Mouse (Mus musculus): ENCODE measurements around the gene Scn2b. TPM values are rescaled to one million over a fixed set of nuclear protein-coding genes. Genes with fewer than 3 reads are reported as not detected.

Gene Scn2b
- polyA plus RNA-seq, 1 experiment from 2014 or later: 3.2 TPM

DNA sequence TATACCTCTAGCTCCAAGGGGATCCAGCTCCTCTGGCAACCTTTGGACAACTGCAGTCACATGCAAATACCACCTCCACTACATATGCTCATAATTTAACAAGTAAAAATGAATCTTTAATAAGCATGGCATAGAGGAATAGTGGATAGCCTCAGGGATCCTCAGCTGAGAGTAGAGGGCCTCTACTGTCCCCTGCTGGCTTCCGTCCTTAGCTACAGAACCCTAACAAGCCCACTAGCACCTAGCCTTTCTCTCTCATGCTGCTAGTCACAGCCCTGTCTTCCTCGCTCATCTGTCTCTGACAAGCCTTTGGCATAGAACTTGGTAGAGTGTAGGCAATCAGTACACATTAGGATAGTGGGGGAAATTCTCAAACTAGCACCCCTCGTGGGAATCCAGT lies 26.8 kb upstream of the Scn2b start:
- 75% methylated on average over 3 of the region's 3 CpGs for WGBS
- H3K4me3 ChIP-seq (ENCODE audit: low read depth, low read length): no peak overlapping the region

DNA sequence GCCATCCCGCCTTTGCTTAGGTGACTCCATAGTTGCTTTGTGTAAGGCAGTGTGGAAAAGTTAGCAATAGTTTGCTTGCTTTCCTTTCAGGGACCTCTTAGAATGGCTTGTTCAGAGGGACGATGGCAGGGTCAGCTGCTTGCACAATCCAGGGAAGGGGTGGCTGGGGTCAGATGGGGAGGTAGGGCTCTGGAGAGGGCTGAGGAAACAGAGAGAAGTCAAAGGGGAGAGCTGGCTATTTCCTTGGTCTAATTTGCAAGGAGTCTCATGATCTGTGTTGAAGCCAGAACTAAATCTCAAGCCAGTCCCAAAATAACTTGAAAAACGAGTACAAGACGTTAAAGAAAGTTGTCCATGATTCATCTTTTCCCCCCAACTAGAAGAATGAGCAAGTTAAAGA lies 24.9 kb upstream of the Scn2b start:
- 81% methylated on average over 4 of the region's 4 CpGs for WGBS
- no peaks in the 10 kb centered on the region; the same call in 1 of the 2 replicates for H3K27me3 ChIP-seq (ENCODE audit: control insufficient read depth, insufficient read depth, low read length)
- no peak overlapping the region for H3K9ac ChIP-seq (ENCODE audit: low read length)
- H3K4me3 ChIP-seq (ENCODE audit: low read depth, low read length): no peak overlapping the region
- no peak overlapping the region for H3K27ac ChIP-seq (ENCODE audit: low read depth, low read length)
- no peak for ATAC-seq (replicated peaks; ENCODE audit: low FRiP score)
- H3K4me1 ChIP-seq (replicated peaks; ENCODE audit: control insufficient read depth, insufficient read depth, low read length): no peaks in the 10 kb centered on the region
- H3K9me3 ChIP-seq (ENCODE audit: control insufficient read depth, low read length): no peaks in the 10 kb centered on the region
- H3K4me2 ChIP-seq (ENCODE audit: low read depth, low read length, severe bottlenecking): no peak overlapping the region
- H3K36me3 ChIP-seq (ENCODE audit: control insufficient read depth, insufficient read depth, low read length): no peaks in the 10 kb centered on the region
- no peak for DNase-seq (ENCODE audit: low spot score)

More for the DNA sequence above, 26.8 kb upstream of the Scn2b start:
- no peak overlapping the region for H3K9ac ChIP-seq (ENCODE audit: low read length)
- no peaks in the 10 kb centered on the region for H3K36me3 ChIP-seq (ENCODE audit: control insufficient read depth, insufficient read depth, low read length)
- H3K4me1 ChIP-seq (replicated peaks; ENCODE audit: control insufficient read depth, insufficient read depth, low read length): no peaks in the 10 kb centered on the region
- H3K27ac ChIP-seq (ENCODE audit: low read depth, low read length): no peak overlapping the region
- ATAC-seq (replicated peaks; ENCODE audit: low FRiP score): no peak
- H3K27me3 ChIP-seq (ENCODE audit: control insufficient read depth, insufficient read depth, low read length): no peaks in the 10 kb centered on the region
- no peak overlapping the region for H3K4me2 ChIP-seq (ENCODE audit: low read depth, low read length, severe bottlenecking)
- no peak for DNase-seq (ENCODE audit: low spot score)
- no peaks in the 10 kb centered on the region for H3K9me3 ChIP-seq (ENCODE audit: control insufficient read depth, low read length)

DNA sequence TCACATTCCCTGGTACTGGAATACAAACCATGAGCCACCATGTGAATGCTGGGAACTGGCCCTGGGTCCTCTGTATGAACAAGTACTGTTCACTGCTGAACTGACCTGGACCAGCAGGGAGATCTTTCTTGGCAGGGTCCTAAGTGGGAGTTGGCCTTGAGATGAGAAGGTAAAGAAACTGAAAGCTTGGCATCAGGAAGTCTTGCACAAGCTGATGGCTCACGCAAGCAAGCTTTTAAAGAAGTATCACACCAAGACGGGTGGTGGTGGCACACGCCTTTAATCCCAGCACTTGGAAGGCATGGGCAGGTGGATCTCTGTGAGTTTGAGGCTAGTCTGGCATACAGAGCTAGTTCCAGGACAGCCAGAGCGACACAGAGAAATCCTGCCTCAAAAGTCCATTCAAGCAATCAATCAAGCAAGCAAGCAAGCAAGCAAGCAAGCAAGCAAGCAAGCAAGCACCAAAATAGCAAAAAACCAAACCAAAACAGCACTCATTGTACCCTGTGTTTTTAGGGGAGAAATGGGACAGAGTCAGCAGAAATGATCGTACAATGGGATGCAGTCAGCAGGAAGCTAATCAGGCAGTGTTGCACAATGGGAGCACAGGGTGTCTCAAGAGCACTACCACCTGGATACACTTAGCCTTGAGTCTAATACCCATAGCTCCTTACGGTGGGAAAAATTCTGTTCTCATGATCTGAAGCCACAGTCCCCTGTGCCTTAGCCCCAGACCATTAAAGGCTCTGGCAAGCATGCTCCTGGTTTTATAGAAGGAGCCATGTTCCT lies 22.2 kb upstream of the Scn2b start:
- Histone ChIP-seq H3K9ac (ENCODE audit: low read length) (no peak overlapping the region), H3K4me2 (ENCODE audit: low read depth, low read length, severe bottlenecking) (no peak overlapping the region), H3K4me1 (replicated peaks; ENCODE audit: control insufficient read depth, insufficient read depth, low read length) (no peaks in the 10 kb centered on the region), H3K27ac (ENCODE audit: low read depth, low read length) (no peak overlapping the region), H3K4me3 (ENCODE audit: low read depth, low read length) (no peak overlapping the region), H3K36me3 (ENCODE audit: control insufficient read depth, insufficient read depth, low read length) (no peaks in the 10 kb centered on the region), H3K9me3 (ENCODE audit: control insufficient read depth, low read length) (no peaks in the 10 kb centered on the region), H3K27me3 (ENCODE audit: control insufficient read depth, insufficient read depth, low read length) (no peaks in the 10 kb centered on the region; the same call in 1 of the 2 replicates)
- no peak for DNase-seq (ENCODE audit: low spot score)
- ATAC-seq (replicated peaks; ENCODE audit: low FRiP score): no peak
- 79% methylated on average over 6 of the region's 6 CpGs for WGBS

DNA sequence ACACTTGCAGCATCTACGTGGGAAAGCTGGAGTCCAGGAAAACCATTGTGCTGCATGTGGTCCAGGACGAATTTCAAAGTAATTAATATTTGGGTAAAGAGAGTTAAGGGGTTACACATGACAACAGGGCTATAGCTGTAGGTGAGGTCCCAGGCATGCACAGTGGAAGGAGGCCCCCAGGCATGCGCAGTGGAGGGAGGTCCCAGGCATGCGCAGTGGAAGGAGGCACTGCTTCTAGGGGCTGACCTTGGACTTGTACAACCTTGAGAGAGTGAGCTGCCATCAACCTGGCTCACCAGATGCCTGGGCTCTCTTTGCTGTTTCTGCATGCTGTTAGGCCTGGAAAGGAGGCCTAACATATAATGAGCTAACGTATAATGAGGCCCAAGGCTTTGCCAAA lies 19.7 kb upstream of the Scn2b start:
- no peak overlapping the region for H3K4me3 ChIP-seq (ENCODE audit: low read depth, low read length)
- H3K36me3 ChIP-seq (ENCODE audit: control insufficient read depth, insufficient read depth, low read length): no peaks in the 10 kb centered on the region
- no peaks in the 10 kb centered on the region for H3K4me1 ChIP-seq (replicated peaks; ENCODE audit: control insufficient read depth, insufficient read depth, low read length)
- no peak overlapping the region for H3K4me2 ChIP-seq (ENCODE audit: low read depth, low read length, severe bottlenecking)
- DNase-seq (ENCODE audit: low spot score) (no peak), ATAC-seq (replicated peaks; ENCODE audit: low FRiP score) (no peak)
- H3K9me3 ChIP-seq (ENCODE audit: control insufficient read depth, low read length): no peaks in the 10 kb centered on the region
- H3K9ac ChIP-seq (ENCODE audit: low read length): no peak overlapping the region
- H3K27ac ChIP-seq (ENCODE audit: low read depth, low read length): no peak overlapping the region
- H3K27me3 ChIP-seq (ENCODE audit: control insufficient read depth, insufficient read depth, low read length): no peaks in the 10 kb centered on the region; the same call in 1 of the 2 replicates
- 88% methylated on average over 5 of the region's 5 CpGs for WGBS

DNA sequence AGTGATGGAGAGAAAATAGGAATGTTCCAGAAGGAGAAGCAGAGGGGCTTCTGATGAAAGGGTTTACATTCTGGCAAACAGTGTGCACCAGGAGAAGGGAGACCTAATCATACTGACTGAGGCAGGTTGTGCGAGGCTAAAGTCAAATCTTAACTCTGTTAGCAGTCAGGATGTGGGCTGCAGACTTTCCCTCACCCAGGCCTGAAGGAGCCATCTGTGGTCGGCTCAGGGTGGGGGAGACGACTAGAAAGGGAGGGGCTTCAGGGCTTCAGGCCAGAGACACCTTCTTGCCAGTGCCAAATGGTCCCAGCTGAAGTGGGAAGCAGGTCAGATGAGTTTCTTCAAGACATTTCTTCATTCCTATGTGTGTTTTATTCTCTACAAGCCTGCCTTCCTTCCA lies 19.2 kb upstream of the Scn2b start:
- no peaks in the 10 kb centered on the region for H3K9me3 ChIP-seq (ENCODE audit: control insufficient read depth, low read length)
- DNase-seq (ENCODE audit: low spot score) (no peak), ATAC-seq (replicated peaks; ENCODE audit: low FRiP score) (no peak)
- WGBS: 73% methylated on average over 3 of the region's 3 CpGs
- no peaks in the 10 kb centered on the region for H3K36me3 ChIP-seq (ENCODE audit: control insufficient read depth, insufficient read depth, low read length)
- no peak overlapping the region for H3K27ac ChIP-seq (ENCODE audit: low read depth, low read length)
- no peak overlapping the region for H3K4me2 ChIP-seq (ENCODE audit: low read depth, low read length, severe bottlenecking)
- no peak overlapping the region for H3K9ac ChIP-seq (ENCODE audit: low read length)
- no peaks in the 10 kb centered on the region; the same call in 1 of the 2 replicates for H3K27me3 ChIP-seq (ENCODE audit: control insufficient read depth, insufficient read depth, low read length)
- H3K4me1 ChIP-seq (replicated peaks; ENCODE audit: control insufficient read depth, insufficient read depth, low read length): no peaks in the 10 kb centered on the region
- H3K4me3 ChIP-seq (ENCODE audit: low read depth, low read length): no peak overlapping the region

DNA sequence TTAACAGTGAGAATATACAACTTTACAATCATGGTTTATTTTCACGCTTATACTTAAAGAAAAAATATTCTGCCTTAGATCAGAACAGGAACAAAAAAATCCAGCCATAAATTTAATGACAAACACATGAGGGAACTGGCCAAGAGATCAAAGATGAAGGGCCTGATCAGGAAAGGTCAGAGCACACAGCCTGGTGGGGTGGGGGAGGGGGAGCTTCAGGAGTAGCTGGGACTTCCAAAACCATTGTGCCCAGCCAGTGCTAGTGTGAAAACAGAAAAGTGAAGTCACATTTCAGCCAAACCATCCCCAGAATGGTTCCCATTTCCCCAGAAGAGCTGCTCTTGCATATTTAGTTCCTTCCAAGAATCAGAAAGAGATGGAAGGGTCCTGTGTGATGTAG lies 15.1 kb upstream of the Scn2b start:
- Histone ChIP-seq H3K9me3 (ENCODE audit: control insufficient read depth, low read length) (no peaks in the 10 kb centered on the region), H3K27ac (ENCODE audit: low read depth, low read length) (no peak overlapping the region), H3K4me1 (replicated peaks; ENCODE audit: control insufficient read depth, insufficient read depth, low read length) (no peaks in the 10 kb centered on the region), H3K36me3 (ENCODE audit: control insufficient read depth, insufficient read depth, low read length) (no peaks in the 10 kb centered on the region), H3K9ac (ENCODE audit: low read length) (no peak overlapping the region), H3K4me3 (ENCODE audit: low read depth, low read length) (no peak overlapping the region), H3K27me3 (ENCODE audit: control insufficient read depth, insufficient read depth, low read length) (no peaks in the 10 kb centered on the region), H3K4me2 (ENCODE audit: low read depth, low read length, severe bottlenecking) (no peak overlapping the region)
- 81% methylated on average over 1 of the region's 1 CpGs for WGBS
- ATAC-seq (replicated peaks; ENCODE audit: low FRiP score) (no peak), DNase-seq (ENCODE audit: low spot score) (no peak)

DNA sequence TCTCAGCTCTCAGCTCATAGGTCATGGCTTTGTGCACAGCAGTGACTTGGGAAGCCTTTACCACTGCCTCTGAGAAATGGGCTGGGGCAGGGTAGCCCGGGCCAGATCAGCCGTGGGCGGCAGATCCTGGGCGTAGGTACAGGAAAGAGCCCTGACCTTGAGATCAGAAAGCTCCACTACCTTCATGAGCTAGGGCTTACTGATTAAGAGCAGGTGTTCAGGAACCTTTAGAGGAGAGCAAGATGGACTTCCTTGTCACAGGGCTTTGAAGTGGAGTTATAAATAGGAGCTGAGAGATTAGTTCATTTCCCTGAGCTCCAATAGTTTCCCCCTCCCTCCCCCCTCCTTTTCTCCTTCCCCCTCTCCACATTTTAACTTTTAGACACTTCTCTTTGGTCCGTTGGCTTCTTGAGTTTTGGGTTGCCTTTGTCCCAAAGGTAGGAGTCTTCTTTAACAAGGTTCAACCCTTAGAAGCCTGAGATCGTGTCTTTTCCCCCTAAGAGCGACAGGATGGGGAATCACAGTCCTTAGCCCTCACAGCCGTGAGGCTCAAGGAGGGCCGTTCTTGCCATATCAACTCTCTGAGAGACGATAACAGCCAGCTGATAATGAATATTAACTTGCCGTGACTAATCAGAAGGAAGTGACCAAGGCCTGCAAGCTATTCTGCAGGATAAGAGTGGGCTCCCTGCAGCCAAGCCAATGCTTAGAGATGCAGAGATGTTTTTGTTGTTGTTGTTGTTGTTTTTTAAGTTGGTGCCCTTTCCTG lies 14.2 kb upstream of the Scn2b start:
- H3K27me3 ChIP-seq (ENCODE audit: control insufficient read depth, insufficient read depth, low read length): no peaks in the 10 kb centered on the region
- DNase-seq (ENCODE audit: low spot score): no peak

DNA sequence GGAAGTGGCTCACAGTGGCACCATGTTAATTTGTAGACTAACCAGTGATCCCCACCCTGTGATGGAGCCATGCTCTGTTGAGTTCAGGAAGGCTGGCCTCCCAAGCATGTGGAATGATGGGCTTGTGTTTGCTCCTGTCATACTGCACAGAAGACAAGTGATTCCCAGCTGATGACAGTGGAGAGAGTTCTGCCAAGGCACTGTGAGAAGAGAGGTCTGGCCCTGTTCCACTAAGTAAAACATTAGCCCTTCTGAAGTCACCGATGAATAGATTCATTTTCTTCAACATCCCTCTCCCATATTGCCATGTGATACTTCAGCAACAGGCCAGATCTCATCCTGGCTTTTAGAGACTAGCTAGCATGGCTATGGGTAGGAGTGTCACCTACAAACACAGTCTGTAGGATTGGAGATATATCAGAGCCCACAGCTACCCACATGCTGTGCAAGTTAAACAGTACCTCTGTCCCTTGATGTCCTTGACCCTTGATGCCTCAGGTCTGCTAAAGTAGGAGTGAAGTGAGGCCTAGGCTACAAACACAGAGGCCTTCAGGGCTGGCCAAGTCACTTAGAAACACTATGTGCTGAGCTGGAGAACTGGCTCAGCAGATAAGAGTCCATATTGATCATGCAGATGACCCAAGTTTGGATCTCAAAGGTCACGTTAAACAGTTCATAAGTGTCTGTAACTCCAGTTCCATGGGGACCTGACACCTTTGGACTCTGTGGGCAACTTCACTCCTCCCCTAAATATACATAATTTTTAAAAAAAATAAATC lies 11.8 kb upstream of the Scn2b start:
- Histone ChIP-seq H3K4me3 (ENCODE audit: low read depth, low read length) (no peak overlapping the region), H3K27ac (ENCODE audit: low read depth, low read length) (no peak overlapping the region), H3K9ac (ENCODE audit: low read length) (no peak overlapping the region), H3K36me3 (ENCODE audit: control insufficient read depth, insufficient read depth, low read length) (no peaks in the 10 kb centered on the region), H3K27me3 (ENCODE audit: control insufficient read depth, insufficient read depth, low read length) (no peaks in the 10 kb centered on the region), H3K4me2 (ENCODE audit: low read depth, low read length, severe bottlenecking) (no peak overlapping the region), H3K9me3 (ENCODE audit: control insufficient read depth, low read length) (no peaks in the 10 kb centered on the region), H3K4me1 (replicated peaks; ENCODE audit: control insufficient read depth, insufficient read depth, low read length) (no peaks in the 10 kb centered on the region)
- WGBS: 97% methylated on average over 2 of the region's 2 CpGs
- no peak for DNase-seq (ENCODE audit: low spot score)
- no peak for ATAC-seq (replicated peaks; ENCODE audit: low FRiP score)

More for the DNA sequence above, 14.2 kb upstream of the Scn2b start:
- Histone ChIP-seq H3K9me3 (ENCODE audit: control insufficient read depth, low read length) (no peaks in the 10 kb centered on the region), H3K4me3 (ENCODE audit: low read depth, low read length) (no peak overlapping the region), H3K36me3 (ENCODE audit: control insufficient read depth, insufficient read depth, low read length) (no peaks in the 10 kb centered on the region), H3K4me1 (replicated peaks; ENCODE audit: control insufficient read depth, insufficient read depth, low read length) (no peaks in the 10 kb centered on the region), H3K27ac (ENCODE audit: low read depth, low read length) (no peak overlapping the region), H3K9ac (ENCODE audit: low read length) (no peak overlapping the region), H3K4me2 (ENCODE audit: low read depth, low read length, severe bottlenecking) (no peak overlapping the region)
- WGBS: 73% methylated on average over 11 of the region's 11 CpGs
- no peak for ATAC-seq (replicated peaks; ENCODE audit: low FRiP score)

Measured in forebrain, embryonic 11.5 days (tissue).